Mouse (Mus musculus) heart, postnatal 10 days (tissue): ENCODE data around the gene Trmt44. TPM values are rescaled to one million over a fixed set of nuclear protein-coding genes. Genes with fewer than 3 reads are reported as not detected.
A peak's percentile ranks its signal among the peaks of the same experiment; 100 is the strongest.

Experiments
- DNase-seq, 2 experiments: peaks; one replicate each; pipeline ENCODE4 v3.0.0; 2021
- intact Hi-C: fragments of 180-260 bp; cut with DNase I; formaldehyde crosslinking; loops from one replicate; pipeline ENCODE4 v1.15.1; 2025
- total RNA-seq, 2 experiments: library from RNA; stranded (reverse); gene quantifications; 2 replicates each; pipeline ENCODE4 v1.2.3; 2021

Gene Trmt44
- total RNA-seq, 2 experiments from 2014 or later: 3.4 TPM

DNA sequence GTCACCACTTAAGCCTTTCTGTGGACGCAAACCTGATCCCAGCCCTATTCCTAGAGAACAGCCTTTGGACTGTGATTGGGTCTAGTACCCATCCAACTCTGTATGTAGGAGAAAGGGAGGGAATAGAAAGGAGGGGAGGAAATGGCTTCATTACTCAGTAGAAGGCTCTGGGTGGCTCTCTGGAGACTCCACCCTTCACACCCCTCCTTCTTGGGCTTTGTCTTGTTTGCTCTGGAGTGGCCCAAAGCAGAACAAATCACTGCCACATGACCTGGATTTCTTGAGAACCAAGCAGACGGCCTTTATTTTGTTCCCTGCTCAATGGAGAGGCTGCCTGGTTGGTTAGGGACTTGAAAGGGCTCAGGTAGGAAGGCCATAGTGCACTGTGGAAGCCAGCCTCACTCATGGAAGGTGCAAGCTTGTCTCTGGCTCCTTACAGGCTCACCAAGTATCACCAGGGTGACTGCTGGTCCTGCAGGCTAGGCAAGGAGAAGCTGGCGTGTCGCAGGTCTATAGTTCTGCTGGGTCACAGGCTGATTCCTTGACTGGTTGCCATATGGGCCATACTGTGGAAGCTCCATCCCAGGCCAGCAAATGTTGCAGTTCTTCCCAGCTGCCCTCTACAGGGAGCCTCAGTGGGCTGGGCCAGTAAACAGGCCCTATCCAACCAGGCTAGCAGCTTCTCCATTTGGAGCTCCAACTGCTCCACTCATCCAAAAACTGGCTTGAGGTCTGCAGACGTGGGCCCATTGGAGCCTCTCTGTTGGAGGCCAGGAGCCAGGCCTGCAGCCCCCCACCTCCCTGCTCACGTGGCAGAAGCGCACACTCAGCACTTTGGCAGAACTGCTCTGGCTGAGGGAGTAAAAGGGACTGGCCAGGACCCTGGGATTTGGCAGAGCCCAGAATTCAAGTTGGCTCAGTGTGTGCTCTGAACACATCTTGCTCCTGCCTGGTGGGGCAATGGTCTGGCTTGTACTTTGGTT lies 22.7 kb downstream of the Trmt44 start:
- peak; percentile 44 to 47 for DNase-seq
- intact Hi-C loops: no loop called here

DNA sequence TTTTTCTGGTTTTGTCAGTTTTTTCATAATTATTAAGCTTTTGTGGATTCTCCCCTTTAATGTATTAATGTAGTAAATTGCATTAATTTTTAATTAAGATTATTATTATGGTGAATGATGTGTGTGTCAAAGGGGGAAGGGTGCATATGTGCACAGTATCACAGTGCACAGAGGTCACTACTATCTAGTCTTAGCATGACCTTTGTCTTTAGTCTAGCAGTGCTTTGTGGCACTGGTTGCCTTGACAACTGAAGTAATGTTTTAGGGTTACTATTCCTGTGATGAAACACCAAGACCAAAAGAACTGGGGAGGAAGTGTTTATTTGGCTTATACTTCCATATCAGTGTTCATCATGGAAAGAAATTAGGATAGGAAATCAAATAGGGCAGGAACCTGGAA lies 28.7 kb downstream of the Trmt44 start:
- no peak for DNase-seq
- intact Hi-C loops: no loop called here

DNA sequence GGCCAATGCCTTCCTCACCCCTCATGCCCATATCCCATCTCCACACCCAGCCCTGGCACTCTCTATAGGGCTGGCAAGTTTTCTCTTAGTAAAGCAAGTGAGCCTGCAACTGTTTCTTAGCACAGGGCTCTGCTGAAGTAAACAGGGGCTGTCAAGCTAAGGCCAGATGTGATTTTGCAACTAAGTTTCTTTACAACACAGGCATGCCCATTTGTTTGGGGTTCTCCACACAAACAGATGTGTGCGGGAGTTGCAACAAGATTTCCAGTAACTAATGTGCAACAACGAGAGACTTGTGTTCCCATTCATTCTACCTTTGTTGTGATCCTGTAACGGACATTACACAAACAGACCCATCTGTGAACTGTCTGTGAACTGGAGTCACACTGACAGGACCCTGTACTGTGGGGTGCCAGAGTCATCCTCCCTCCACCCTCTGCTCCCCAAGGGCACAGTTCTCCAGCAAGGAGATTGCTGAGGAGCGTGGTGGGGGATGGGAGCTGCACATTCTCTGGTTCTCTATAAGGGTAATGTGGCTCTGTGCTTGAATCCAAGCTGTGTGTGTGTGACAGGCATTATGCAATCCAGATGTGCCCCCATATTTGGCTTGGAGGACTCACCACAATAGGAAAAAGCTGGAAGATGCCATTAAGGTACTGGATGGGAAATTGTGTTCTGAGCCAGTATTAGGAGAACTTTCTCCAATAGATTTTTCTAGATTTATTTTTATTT lies 33.6 kb downstream of the Trmt44 start:
- DNase-seq: no peak
- intact Hi-C loops: no loop called here

DNA sequence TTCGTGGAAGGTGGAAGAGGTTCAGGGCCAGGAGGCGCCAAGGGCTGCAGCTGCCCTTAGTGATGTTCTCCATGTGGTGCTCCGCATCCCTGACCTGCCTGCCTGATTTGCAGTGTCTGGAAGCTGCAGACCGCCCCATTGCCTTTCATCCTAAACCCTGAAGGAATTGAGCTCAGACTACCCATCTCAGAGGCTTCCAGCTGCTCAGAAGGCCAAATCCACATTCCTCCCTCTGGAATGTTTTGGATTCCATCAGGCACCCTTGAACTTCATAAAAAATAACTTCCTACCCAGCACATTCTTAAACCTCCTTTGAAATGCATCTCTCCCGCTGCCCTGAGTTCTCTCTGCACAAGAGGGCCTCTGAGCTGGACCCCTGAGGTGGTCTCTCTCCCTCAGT lies 34.3 kb downstream of the Trmt44 start:
- intact Hi-C loops: no loop called here
- DNase-seq: no peak

DNA sequence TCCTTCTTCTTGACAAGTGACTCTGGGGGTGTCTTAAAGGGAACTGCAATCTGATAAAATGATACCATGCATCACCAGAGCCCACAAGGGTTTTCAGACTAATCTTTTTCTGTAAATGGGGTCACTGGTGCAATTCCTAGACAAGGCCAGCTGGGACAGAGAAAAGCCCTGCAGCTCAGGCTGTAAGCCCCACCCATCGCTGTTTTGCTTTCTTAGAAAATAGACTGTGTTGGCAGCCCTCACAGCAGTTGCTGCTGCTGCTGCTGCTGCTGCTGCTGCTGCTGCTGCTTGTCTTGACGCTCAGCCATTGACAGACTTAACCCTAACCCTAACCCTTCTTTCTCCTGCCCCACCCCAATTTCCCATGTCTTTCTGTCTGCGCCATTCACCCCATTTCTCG lies 35.3 kb downstream of the Trmt44 start:
- DNase-seq: peak in 1 of 2 experiments; percentile 41
- intact Hi-C loops: no loop called here

DNA sequence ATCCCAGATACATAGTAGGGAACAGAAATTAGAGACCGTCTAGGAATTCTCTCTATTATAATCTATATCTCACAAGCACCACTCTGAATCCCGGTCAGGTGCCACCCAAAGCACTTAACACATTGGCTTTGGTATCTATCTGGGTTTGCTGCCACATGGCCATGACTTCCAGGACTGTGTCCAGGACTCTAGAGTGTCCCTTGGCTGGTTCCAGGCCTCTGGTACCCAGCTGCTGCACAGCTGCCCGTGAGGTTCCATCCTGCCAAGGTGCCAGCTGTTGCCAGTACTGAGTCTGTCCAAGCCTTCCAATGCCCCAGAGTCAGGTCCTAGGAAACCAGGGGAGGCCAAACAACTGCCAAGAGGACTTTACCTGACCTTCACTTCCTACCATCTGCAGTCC lies 36.8 kb downstream of the Trmt44 start:
- intact Hi-C loops: no loop called here
- peak; percentile 39 to 44 for DNase-seq

DNA sequence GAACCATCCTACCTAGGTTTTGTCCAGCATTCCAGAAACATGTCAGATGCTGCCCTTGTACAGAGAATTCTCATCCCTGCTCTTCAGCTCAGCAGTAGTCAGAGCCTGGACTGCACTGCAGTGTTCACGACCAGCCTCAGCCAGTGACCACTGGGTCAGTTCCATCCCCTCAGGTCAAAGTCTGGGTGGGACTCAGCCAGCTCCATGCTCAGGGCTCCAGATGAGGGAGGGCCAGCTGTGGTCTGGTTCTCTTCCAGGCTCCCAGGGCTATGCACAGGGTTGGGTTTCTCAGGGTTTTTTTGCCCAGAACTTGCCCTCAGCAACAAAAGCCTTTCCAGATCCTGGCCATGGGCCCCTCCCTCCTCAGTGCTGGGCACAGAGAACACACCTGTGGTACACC lies 37.4 kb downstream of the Trmt44 start:
- intact Hi-C loops: no loop called here
- no peak for DNase-seq

DNA sequence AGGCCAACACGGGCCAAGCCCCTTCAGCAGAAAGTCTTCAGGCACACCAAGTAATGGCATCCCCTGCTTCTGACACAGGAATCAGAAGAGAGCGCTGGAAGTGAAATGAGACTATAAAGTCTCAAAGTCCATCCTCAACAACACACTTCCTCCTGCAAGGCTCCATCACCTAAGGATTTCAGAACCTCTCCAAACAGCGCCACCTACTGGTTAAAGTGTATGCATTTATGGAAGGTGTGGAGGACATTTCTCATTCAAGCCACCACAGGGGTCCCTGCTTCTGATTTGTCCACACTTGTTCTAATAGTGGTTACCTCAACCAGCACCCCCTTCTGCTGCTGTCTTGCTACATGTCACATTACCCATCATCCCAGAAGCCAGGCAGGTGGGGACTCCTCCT lies 38.6 kb downstream of the Trmt44 start:
- intact Hi-C loops: no loop called here
- no peak for DNase-seq

DNA sequence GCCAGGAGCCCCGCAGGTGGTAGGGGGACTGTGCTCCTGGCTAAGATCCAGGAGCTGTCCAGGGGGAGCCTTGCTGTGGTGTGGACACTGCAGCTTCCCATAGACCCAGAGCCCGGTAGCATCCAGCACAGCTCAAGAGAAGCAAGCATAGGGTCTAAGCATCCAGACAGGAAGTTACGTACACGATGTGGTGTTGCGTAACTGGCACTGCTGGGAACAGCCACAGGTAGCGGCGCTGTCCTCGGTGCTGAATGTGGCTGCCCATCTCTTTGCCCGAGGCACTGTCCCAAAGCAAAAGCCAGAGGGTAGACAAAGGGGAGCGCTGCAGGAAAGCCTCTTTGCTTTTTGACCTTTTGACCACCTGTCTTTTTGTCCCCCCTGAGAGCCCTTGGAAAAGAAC lies 43.3 kb downstream of the Trmt44 start:
- peak; percentile 47 to 61 for DNase-seq
- intact Hi-C loops: no loop called here

DNA sequence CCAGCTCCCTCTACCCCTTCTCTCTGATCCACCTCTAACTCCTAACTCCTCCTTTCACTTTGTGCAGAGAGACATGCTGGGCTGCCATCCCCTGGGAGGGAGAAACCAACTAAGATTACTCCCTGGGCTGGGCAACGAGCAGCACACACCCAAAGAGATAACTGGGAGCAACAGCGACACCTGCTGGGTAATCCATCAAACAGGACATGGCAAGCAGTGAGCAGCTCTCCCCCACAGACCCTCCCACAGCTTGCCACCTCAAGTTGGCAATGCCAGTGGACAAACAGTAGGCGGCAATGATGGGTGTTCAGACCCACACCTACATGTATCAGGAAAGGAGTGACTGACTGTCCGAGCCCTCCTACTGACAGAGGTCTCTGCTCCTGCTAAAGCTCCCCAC lies 44.4 kb downstream of the Trmt44 start:
- peak; percentile 27 to 68 for DNase-seq
- intact Hi-C loops: no loop called here

DNA sequence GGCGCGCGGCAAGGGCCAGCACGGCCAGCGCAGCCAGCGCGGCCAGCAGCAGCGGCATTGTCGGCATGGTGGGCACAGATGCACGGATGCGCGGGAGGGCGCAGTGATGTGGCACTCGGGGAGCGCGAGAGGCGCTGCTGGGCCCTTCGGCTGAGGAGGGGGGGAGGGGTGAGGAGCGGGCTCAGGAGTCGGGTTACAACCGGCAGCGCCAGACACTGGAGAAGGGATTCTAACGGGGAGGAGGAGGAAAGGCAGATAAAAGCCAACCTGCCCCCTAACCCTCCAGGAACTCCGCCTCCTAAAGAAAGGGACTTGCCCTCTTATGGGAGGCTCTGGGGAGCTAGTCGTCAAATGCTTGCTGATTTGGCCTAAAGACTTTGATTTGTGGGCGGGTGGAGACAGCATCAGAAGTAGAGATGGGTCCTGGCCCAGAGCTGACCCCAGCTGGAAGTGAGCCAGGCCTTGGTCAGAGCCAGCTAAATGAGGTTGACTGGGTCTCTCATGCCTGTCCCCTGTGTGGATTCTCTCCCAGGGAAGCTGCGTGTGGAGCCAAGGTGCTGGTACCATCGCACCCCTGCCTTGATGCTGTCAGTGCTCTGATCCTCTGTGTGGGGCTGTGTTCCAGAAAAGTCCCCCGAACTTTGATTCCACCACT lies 49.3 kb downstream of the Trmt44 start, which contains the start of gene Cpz:
TSS of gene Cpz (minus strand) at position 230 of the 655 bp plus-strand sequence.
- intact Hi-C loops: loop anchor here (2.0 kb wide), 1 partner anchor 187 kb away; no protein-coding TSS in a partner anchor

DNA sequence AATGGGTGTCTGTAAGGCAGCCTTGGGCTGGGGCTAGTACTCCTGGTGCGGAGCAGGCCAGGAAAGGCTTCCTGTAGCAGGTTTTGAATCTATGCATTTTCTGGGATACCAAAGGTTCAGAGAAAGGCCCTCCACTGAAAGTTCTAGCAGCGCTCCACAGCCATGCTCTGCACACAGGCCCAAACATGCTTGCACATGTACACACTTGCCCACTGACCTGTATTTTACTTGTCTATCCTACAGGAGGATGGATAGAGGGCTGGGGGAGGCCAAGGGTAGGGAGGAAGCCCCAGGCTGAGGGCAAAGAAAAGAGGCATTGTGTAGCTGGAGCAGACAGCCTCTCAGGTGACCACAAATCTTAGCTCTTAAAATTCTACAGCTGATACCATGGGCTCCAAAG lies 50.5 kb downstream of the Trmt44 start:
- intact Hi-C loops: loop anchor here (2.0 kb wide), 1 partner anchor 188 kb away; no protein-coding TSS in a partner anchor
- no peak for DNase-seq

More for the DNA sequence above, 49.3 kb downstream of the Trmt44 start, which contains the start of gene Cpz:
- peak; percentile 50 to 53 for DNase-seq

DNA sequence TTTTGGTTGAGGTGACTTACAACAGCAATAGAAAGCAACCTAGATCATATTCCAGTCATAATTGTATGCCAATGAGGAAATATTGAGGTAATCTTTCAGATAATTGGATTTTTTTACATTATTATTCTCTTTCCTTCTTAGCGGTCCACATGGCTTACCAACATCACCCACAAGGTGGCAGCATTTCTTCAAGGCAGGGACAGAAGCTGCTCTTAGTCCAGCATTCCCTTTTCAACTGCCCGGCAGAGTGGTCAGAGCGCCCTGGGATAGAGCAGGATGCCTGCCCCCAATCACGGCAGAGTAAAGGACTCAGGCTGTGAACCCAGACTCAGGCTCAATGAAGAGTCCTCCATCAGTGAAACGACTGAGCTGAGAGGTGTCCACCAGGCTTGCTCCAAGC lies 51.1 kb downstream of the Trmt44 start:
- intact Hi-C loops: loop anchor here (1.0 to 2.0 kb wide), 2 partner anchors 40 to 189 kb away; no protein-coding TSS in a partner anchor
- peak; percentile 75 to 89 for DNase-seq

DNA sequence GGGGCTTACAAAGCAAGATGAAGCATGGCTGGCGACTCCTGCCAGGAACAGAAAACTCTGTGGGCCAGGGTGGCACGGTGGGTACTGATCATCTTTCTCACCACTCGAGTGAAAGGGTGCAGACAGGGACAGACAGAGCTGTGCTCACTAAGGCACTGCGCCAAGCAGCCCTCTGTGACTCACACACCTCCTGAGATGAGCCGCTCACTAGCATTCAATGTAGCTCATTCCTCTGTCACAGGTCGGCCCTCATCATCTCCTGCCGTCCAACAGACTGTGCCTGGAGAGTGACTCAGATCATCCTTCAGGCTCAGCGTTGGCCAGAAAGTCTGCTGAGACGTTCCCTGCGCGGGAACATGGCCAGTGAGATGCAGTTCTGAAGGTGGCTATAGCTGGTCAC lies 58.1 kb downstream of the Trmt44 start:
- intact Hi-C loops: no loop called here
- no peak for DNase-seq

DNA sequence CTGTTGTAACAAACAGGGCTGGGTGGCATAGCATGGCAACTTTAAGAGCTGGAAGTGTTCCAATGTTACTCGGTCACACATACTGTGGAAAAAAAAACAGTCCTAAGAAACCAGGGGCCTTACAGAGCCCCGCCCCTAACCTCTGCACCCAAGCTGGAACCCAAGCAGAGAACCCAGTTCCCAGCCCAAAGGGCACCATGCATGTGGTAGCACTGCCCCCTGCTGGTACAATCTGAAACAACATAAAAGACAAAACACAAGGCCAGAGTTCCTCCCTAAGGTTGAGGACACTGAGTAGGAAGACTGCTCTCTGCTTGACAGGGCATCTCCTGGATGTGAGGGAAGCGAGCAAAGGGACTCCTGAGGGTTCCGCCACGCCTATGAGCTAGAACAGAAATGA lies 64.3 kb downstream of the Trmt44 start:
- DNase-seq: peak; percentile 56 to 78

More for the DNA sequence above, 64.3 kb downstream of the Trmt44 start:
- intact Hi-C loops: loop anchor here (1.0 kb wide), 2 partner anchors 130 to 148 kb away; no protein-coding TSS in a partner anchor

Other genes with a start within 250 kb of the Trmt44 start
- not detected for gene Hmx1, start 186.0 kb downstream of the Trmt44 start, total RNA-seq
- gene Cpz, start 49.4 kb downstream of the Trmt44 start, total RNA-seq: 1 to 10 TPM; 6.7 to 7.0 TPM
- 10 to 100 TPM; 27.6 to 29.8 TPM for gene Acox3, start 8.0 kb upstream of the Trmt44 start, total RNA-seq
- 10 to 100 TPM; 69.0 to 86.6 TPM for gene Htra3, start 104.7 kb upstream of the Trmt44 start, total RNA-seq
- gene Sh3tc1, start 164.9 kb upstream of the Trmt44 start, total RNA-seq: 10 to 100 TPM; 14.7 to 17.4 TPM
- 10 to 100 TPM in 1 of 2 experiments, 1 to 10 TPM in 1; 9.9 to 12.6 TPM for gene Ablim2, start 182.8 kb upstream of the Trmt44 start, total RNA-seq